Mouse (Mus musculus) liver, embryonic 14.5 days (tissue): Measurements from ENCODE around the gene Dync1i2. TPM values are rescaled to one million over a fixed set of nuclear protein-coding genes. Genes with fewer than 3 reads are reported as not detected.

Experiments
- ATAC-seq: fragments of 200-750 bp; cut with Nextera tagmentation; 2 replicates; pipeline ENCODE4 v1.8.0; 2017; ENCODE audit warnings: moderate number of reproducible peaks, mild to moderate bottlenecking, moderate library complexity; ENCODE audit not compliant: insufficient read depth
- DNase-seq, 3 experiments: peaks; one replicate each; pipeline ENCODE4 v3.0.0-alpha.2; 2012 to 2013; ENCODE audit warnings: low read depth in 3 of 3, low spot score in 3 of 3
- H3K27ac ChIP-seq: fragments of 300-500 bp; sonication (generic); 2 replicates; pipeline ENCODE4 v1.5.1; 2014; ENCODE audit warnings: moderate library complexity, mild to moderate bottlenecking, control low read depth, inconsistent platforms
- H3K27me3 ChIP-seq: fragments of 300-500 bp; sonication (generic); 2 replicates; pipeline ENCODE4 v1.6.1; 2014; ENCODE audit warnings: mild to moderate bottlenecking, low read length, moderate library complexity; ENCODE audit not compliant: control insufficient read depth, insufficient read depth
- H3K36me3 ChIP-seq: fragments of 300-500 bp; sonication (generic); replicated peaks from 2 replicates; pipeline ENCODE4 v1.6.1; 2014; ENCODE audit warnings: low read depth; ENCODE audit not compliant: control insufficient read depth, insufficient read depth
- H3K4me1 ChIP-seq, 2 experiments: fragments of 200-500 bp in 1 of 2; fragments of 300-500 bp in 1 of 2; sonication (generic) in 1 of 2; replicated peaks; 2 replicates each; pipeline ENCODE4 v1.6.1; 2012 to 2014; ENCODE audit warnings: antibody characterized with exemption in 1 of 2, inconsistent platforms in 1 of 2, low read length in 1 of 2; ENCODE audit not compliant: control insufficient read depth in 2 of 2, insufficient read depth in 2 of 2
- H3K4me2 ChIP-seq: fragments of 300-500 bp; sonication (generic); 2 replicates; pipeline ENCODE4 v1.6.1; 2014; ENCODE audit warnings: low read depth, mild to moderate bottlenecking, control low read depth, moderate library complexity
- H3K4me3 ChIP-seq, 2 experiments: fragments of 200-500 bp in 1 of 2; fragments of 300-500 bp in 1 of 2; sonication (generic) in 1 of 2; 2 replicates each; pipeline ENCODE4 v1.5.1; 2012 to 2014; ENCODE audit warnings: low read depth in 2 of 2, low read length in 2 of 2, mild to moderate bottlenecking in 2 of 2, control low read depth in 1 of 2, inconsistent platforms in 1 of 2, moderate library complexity in 1 of 2; ENCODE audit not compliant: insufficient read depth in 1 of 2
- H3K9ac ChIP-seq: fragments of 300-500 bp; sonication (generic); replicated peaks from 2 replicates; pipeline ENCODE4 v1.6.1; 2014; ENCODE audit warnings: mild to moderate bottlenecking, control low read depth, moderate library complexity
- H3K9me3 ChIP-seq: fragments of 300-500 bp; sonication (generic); 2 replicates; pipeline ENCODE4 v1.6.1; 2016; ENCODE audit warnings: low read length, mixed read lengths; ENCODE audit not compliant: control insufficient read depth
- CTCF ChIP-seq: IDR thresholded peaks from 2 replicates; pipeline ENCODE4 v1.5.1; 2016; ENCODE audit warnings: antibody characterized with exemption, low read depth, control low read depth
- EP300 ChIP-seq: IDR thresholded peaks from 2 replicates; pipeline ENCODE4 v1.6.1; 2016; ENCODE audit warnings: antibody characterized with exemption, low read depth
- WGBS: fragments of 180-500 bp; shearing (Covaris S2); extraction: QIAGEN DNeasy Blood & Tissue Kit; methylation state at CpG from one replicate; pipeline ENCODE4 v1.1.7; 2014; ENCODE audit not compliant: insufficient replicate concordance; 5-methylcytosine and 5-hydroxymethylcytosine counted together
- polyA plus RNA-seq, 2 experiments: library from polyadenylated mRNA; depleted of rRNA in 1 of 2; stranded (reverse) in 1 of 2; unstranded in 1 of 2; fragments of >200 nt; fragmentation: Nextera tagmentation in 1 of 2; extraction: Ambion mirVana in 1 of 2; gene quantifications; 2 replicates each; pipeline versions ENCODE4 v1.2.1 to v1.2.3; 2012 to 2014

The Dync1i2 gene
- polyA plus RNA-seq (2012; rRNA removed) (15.2 and 24.8 TPM in 2 replicates), polyA plus RNA-seq (2014; fragmentation: Nextera tagmentation; extraction: Ambion mirVana) (29.9 and 36.7 TPM in 2 replicates)

DNA sequence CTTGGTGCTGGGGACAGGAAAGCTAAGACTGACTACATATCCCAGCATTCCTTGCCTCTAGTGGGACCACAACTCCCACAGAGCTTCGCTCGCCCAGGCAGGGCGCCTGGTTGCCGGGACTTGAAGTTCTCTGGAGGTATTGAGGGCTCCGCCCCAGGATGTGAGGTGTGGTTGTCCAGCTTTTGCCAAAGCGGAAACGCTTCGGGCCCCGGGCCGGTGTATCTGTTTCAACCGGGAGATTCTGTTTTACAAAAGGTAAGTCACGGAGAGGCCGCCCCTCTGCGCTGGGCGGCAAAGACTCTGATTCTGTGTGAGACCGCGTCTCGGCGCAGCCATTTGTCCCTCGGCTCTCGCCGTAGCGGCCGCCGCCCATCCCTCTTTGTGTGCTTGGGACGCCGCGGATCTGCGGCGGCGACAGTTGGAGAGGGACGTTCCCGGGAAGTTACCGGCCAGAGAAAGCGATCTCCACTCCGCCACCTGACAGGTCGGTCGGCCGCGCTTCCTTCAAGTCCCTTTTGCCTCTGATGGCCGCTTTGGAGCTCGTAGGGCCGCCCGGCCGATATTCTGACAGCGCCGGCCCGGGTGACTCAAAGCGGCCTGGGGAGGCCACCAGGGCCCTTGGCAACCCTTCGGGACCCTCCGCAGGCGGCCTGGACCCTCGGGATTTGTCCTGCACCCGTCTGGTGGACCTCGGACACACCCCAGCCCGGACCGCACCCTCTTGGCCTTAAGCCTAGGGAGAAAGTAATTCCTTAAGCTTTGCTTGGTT is at the start of gene Dync1i2:
Dync1i2 (plus strand) TSS at position 116 of the 769 bp plus-strand sequence.
- no peaks in the 10 kb centered on the region for H3K27me3 ChIP-seq
- peak within 1 kb of the TSS; percentile 75 for H3K4me2 ChIP-seq
- under 1% methylated on average over 57 of the region's 57 CpGs for WGBS
- no peaks in the 10 kb centered on the region; the same call in 1 of the 2 replicates for H3K36me3 ChIP-seq
- H3K4me1 ChIP-seq: peaks cover 3 to 4% of the 10 kb centered on the region in 2 experiments; a peak in 3 of 4 replicates
- H3K9me3 ChIP-seq: no peaks in the 10 kb centered on the region
- H3K4me3 ChIP-seq: peak within 1 kb of the TSS; percentile 75 to 95
- peak within 1 kb of the TSS; percentile 80 for H3K27ac ChIP-seq
- TF ChIP-seq EP300: peak; percentile 38; the same call in 1 of the 2 replicates
- no peak for TF ChIP-seq CTCF
- DNase-seq: peak; percentile 87 to 94 (median 91)
- ATAC-seq: peak; percentile 99
- peak within 1 kb of the TSS; percentile 97 for H3K9ac ChIP-seq

DNA sequence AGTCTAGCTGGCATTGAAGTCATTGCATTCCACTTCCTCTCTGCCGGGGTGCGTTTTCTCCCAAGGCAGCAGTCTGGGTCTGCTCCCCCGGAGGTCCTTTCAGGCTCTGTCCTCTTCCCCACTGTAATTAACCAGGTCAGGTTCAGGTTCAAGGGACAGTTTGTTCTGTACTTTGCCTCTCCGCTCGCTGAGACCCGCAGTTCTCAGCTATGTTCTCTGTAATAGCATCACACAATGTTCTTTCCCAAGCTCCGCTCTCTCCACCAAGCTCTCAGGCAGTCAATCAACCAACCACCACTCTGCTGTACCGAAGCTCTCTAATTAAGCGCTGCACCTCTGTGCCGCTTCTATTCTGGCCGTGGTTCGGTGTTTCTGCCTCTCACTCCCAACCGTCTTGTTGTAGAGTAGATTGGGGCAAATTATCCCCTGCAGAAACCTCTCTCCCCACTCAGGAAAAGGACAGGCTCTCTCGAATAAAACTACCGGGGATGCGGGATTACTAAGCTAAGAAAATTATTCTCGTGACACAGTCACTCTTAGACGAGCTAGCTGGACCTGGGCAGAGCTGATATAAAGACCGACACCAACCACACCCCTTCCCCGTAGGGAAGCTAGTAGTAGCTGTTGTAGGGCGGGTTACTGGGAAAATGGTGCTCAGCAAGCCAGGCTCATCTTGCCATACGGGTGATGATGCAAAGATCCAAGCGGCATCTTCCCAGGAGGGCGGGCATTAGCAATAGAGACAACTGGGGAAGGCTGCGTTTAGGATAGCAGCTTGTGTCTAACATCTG is 48.5 kb upstream of the Dync1i2 start:
- no peak overlapping the region for H3K9ac ChIP-seq
- DNase-seq: peak in 2 of 3 experiments; percentile 53 to 58

DNA sequence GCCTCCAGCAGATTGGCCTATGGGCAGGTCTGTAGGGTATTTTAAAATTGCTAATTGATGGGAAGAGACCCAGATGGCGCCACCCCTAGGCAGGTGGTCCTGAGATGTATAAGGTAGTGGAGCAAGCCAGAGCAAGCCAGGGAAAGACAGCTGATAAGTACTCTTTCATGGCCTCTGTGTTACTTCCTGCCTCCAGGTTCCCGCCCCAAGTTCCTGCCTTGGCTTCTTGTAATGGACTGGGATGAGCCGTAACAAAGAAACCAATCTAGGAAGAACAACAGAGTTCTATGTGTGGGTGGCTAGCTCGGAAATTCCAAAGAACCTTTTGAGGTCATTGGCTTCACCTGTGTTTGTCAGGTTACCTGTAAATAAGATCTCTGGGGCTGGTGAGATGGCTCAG is 44.3 kb upstream of the Dync1i2 start:
- ATAC-seq (no peak), DNase-seq (no peak)
- no peak for TF ChIP-seq CTCF
- no peak for TF ChIP-seq EP300
- H3K9me3 ChIP-seq: no peaks in the 10 kb centered on the region
- H3K27me3 ChIP-seq: no peaks in the 10 kb centered on the region
- H3K36me3 ChIP-seq: no peaks in the 10 kb centered on the region
- H3K4me3 ChIP-seq: no peak overlapping the region
- no peak overlapping the region for H3K4me2 ChIP-seq
- peaks cover 3 to 14% of the 10 kb centered on the region in 2 experiments; a peak in 3 of 4 replicates for H3K4me1 ChIP-seq
- 56% methylated on average over 4 of the region's 4 CpGs for whole genome bisulfite sequencing
- no peak overlapping the region for H3K9ac ChIP-seq
- no peak overlapping the region for H3K27ac ChIP-seq

More for the DNA sequence above, 48.5 kb upstream of the Dync1i2 start:
- Histone ChIP-seq H3K9me3 (no peaks in the 10 kb centered on the region), H3K4me1 (peaks cover 3 to 23% of the 10 kb centered on the region in 2 experiments; a peak in 3 of 4 replicates), H3K4me2 (peak overlapping the region; percentile 34), H3K27me3 (no peaks in the 10 kb centered on the region), H3K4me3 (peak overlapping the region in 1 of 2 experiments; percentile 26; a peak in 1 of 4 replicates), H3K27ac (peak overlapping the region; percentile 18; the same call in 1 of the 2 replicates), H3K36me3 (no peaks in the 10 kb centered on the region)
- peak; percentile 86; the same call in 1 of the 2 replicates for ATAC-seq
- TF ChIP-seq CTCF (no peak), EP300 (no peak)
- 52% methylated on average over 25 of the region's 25 CpGs for WGBS

DNA sequence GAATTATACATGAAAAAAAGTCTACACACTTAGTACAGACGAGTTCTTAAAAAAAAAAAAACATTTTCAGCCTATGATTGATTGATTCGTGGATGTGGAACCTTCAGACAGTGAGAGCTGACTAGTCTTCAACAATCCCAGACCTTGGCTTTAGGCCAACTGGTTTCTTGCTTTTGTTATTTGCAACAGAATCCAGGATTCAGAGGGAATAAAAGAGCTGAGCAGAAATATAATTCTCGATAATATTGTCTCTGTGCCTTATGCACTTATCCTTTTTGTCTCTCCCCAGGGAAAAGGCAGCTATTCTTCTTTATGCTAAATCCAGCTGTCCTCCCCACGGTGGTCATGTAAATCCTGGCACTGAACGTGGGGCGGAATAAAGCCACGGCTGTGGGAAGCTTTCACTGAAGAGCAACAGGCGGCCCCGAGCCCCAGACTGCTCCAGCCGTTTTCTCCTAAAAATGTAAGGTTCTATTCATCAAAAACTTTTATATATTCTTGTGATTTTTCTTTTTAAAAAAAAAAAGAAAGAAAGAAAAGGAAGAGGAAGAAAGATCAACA is 43.0 kb upstream of the Dync1i2 start:
- Histone ChIP-seq H3K27ac (no peak overlapping the region), H3K27me3 (no peaks in the 10 kb centered on the region), H3K4me1 (peaks cover 0 to 9% of the 10 kb centered on the region in 2 experiments; a peak in 2 of 4 replicates), H3K9ac (no peak overlapping the region), H3K4me2 (no peak overlapping the region), H3K9me3 (no peaks in the 10 kb centered on the region), H3K36me3 (no peaks in the 10 kb centered on the region), H3K4me3 (no peak overlapping the region)
- 69% methylated on average over 10 of the region's 10 CpGs for WGBS
- TF ChIP-seq CTCF (no peak), EP300 (no peak)
- DNase-seq: no peak
- ATAC-seq: no peak
